Mouse (Mus musculus): ENCODE data around the gene Tusc2.

DNA sequence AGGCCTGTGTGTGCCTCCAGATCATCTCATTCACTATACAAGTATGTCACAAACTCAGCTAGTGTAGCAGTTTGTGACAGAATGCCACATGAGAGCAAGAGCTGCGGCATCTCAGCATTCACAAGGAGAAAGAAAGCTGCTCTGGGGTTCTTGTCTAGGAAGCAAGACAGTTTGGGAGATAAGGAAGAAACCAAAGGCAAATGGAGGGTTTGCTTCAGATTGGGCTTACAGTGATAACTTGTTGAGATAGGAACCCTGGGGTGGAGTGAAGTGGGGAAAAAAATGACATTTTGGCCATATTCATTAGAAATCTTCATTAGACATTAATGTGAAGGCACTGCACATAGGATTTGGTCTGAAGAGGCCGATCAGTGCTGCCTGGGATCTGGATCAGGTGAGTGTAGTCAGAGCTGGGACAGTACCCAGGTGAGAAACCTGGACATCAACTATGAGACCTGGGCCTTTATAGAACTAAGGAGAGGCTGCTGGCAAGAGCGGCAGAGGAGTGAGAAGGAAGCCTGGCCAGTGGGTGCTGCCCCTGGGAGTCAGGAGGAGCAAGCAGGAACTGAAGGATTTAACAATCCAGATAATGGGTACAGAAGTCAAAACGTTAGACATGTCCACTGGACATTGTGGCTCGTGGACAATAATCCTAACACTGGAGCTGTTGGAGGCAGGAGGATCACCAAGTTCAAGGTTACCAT is 10.2 kb upstream of the Tusc2 start:
- TF ChIP-seq CTCF (IDR thresholded peaks at IDR 0.05; ENCODE audit: control insufficient read depth, insufficient read depth, low read length) (no peak), POLR2A (IDR thresholded peaks at IDR 0.05; ENCODE audit: borderline replicate concordance, control insufficient read depth, low read depth, low read length) (no peak)

All from bone marrow, adult 2 months (tissue).